Mouse (Mus musculus): ENCODE measurements around the gene Tbata. TPM values are rescaled to one million over a fixed set of nuclear protein-coding genes. Genes with fewer than 3 reads are reported as not detected.
A peak's percentile ranks its signal among the peaks of the same experiment; 100 is the strongest.

The Tbata gene
- total and polyA plus RNA-seq, 3 experiments, result not detected

GRCm38 (mm10) chr10:61150616-61151015 is 21.1 kb upstream of the Tbata start:
- no peak overlapping the region for H3K4me3 ChIP-seq (ENCODE audit: control insufficient read depth in 1 of 2, insufficient read depth in 1 of 2, low read depth in 2 of 2, low read length in 2 of 2)
- DNase-seq (ENCODE audit: low read depth, low spot score), result no peak
- H3K36me3 ChIP-seq (ENCODE audit: control insufficient read depth in 1 of 2, insufficient read depth in 2 of 2, low read length in 2 of 2), result peaks cover 0 to 19% of the 10 kb centered on the region in 2 experiments; a peak in 2 of 4 replicates
- peaks cover 2% of the 10 kb centered on the region for H3K79me2 ChIP-seq (ENCODE audit: control insufficient read depth, insufficient read depth, low read length, poor library complexity)
- H3K9ac ChIP-seq (ENCODE audit: control insufficient read depth, low read depth, low read length, poor library complexity, severe bottlenecking), result no peak overlapping the region
- H3K27ac ChIP-seq (ENCODE audit: control insufficient read depth, low read depth, low read length), result no peak overlapping the region
- TF ChIP-seq GABPA (IDR thresholded peaks at IDR 0.05; ENCODE audit: low read depth, low read length) (no peak), ELF1 (IDR thresholded peaks at IDR 0.05; ENCODE audit: low read depth, low read length) (no peak), NRF1 (IDR thresholded peaks at IDR 0.05; ENCODE audit: insufficient read depth, low read depth, low read length, poor library complexity, severe bottlenecking) (no peak)
- no peaks in the 10 kb centered on the region for H3K27me3 ChIP-seq (ENCODE audit: control insufficient read depth in 1 of 2, insufficient read depth in 2 of 2, low read length in 2 of 2)
- H3K9me3 ChIP-seq (replicated peaks; ENCODE audit: insufficient read depth, low read length), result no peaks in the 10 kb centered on the region
- peaks cover 2 to 31% of the 10 kb centered on the region in 2 experiments for H3K4me1 ChIP-seq (ENCODE audit: control insufficient read depth in 1 of 2, insufficient read depth in 2 of 2, low read length in 2 of 2)

- Histone ChIP-seq H3K36me3 (ENCODE audit: control insufficient read depth in 1 of 2, insufficient read depth in 2 of 2, low read length in 2 of 2) (peaks cover 0 to 19% of the 10 kb centered on the region in 2 experiments; a peak in 2 of 4 replicates), H3K9ac (ENCODE audit: control insufficient read depth, low read depth, low read length, poor library complexity, severe bottlenecking) (no peak overlapping the region), H3K4me1 (ENCODE audit: control insufficient read depth in 1 of 2, insufficient read depth in 2 of 2, low read length in 2 of 2) (peaks cover 2 to 33% of the 10 kb centered on the region in 2 experiments), H3K9me3 (replicated peaks; ENCODE audit: insufficient read depth, low read length) (no peaks in the 10 kb centered on the region), H3K79me2 (ENCODE audit: control insufficient read depth, insufficient read depth, low read length, poor library complexity) (no peaks in the 10 kb centered on the region; the same call in 1 of the 2 replicates), H3K27ac (ENCODE audit: control insufficient read depth, low read depth, low read length) (no peak overlapping the region), H3K4me3 (ENCODE audit: control insufficient read depth in 1 of 2, insufficient read depth in 1 of 2, low read depth in 2 of 2, low read length in 2 of 2) (no peak overlapping the region), H3K27me3 (ENCODE audit: control insufficient read depth in 1 of 2, insufficient read depth in 2 of 2, low read length in 2 of 2) (no peaks in the 10 kb centered on the region)
- peak; percentile 53 for DNase-seq (ENCODE audit: low read depth, low spot score)
- no peak for TF ChIP-seq TAL1 (IDR thresholded peaks at IDR 0.05; ENCODE audit: low read length)
- TF ChIP-seq HCFC1 (IDR thresholded peaks at IDR 0.05; ENCODE audit: low read depth, low read length), result no peak
- no peak for TF ChIP-seq POLR2AphosphoS2 (IDR thresholded peaks at IDR 0.05; ENCODE audit: low read length)
- no peak for TF ChIP-seq CHD2 (IDR thresholded peaks at IDR 0.05; ENCODE audit: low read length)
- TF ChIP-seq GATA1 (IDR thresholded peaks at IDR 0.05; ENCODE audit: low read depth, low read length), result 0 out of 2 replicates have a peak, but pooled peaks have one; percentile 12
- no peak for TF ChIP-seq ELF1 (IDR thresholded peaks at IDR 0.05; ENCODE audit: low read depth, low read length)
- no peak for TF ChIP-seq JUND (IDR thresholded peaks at IDR 0.05; ENCODE audit: low read depth, low read length)
- no peak for TF ChIP-seq MYC (IDR thresholded peaks at IDR 0.05; ENCODE audit: low read depth, low read length)
- no peak for TF ChIP-seq TCF12 (IDR thresholded peaks at IDR 0.05; ENCODE audit: low read depth, low read length)
- TF ChIP-seq USF2 (IDR thresholded peaks at IDR 0.05; ENCODE audit: borderline replicate concordance in 1 of 2, insufficient read depth in 1 of 2, low read depth in 1 of 2, low read length in 2 of 2), result no peak
- no peak for TF ChIP-seq POLR2AphosphoS5 (IDR thresholded peaks at IDR 0.05; ENCODE audit: borderline replicate concordance, low read depth, low read length)
- TF ChIP-seq UBTF (IDR thresholded peaks at IDR 0.05; ENCODE audit: borderline replicate concordance, insufficient read depth, low read depth, low read length), result no peak
- no peak for TF ChIP-seq ZMIZ1 (IDR thresholded peaks at IDR 0.05; ENCODE audit: low read depth, low read length)
- TF ChIP-seq ZNF384 (IDR thresholded peaks at IDR 0.05; ENCODE audit: low read depth, low read length), result peak; percentile 5; the same call in 1 of the 2 replicates
Observed at GRCm38 (mm10) chr10:61152131-61152530, 19.6 kb upstream of the Tbata start.
